Mouse (Mus musculus) ES-Bruce4 (cell line): ENCODE results near the gene Tubb3. TPM values are rescaled to one million over a fixed set of nuclear protein-coding genes. Genes with fewer than 3 reads are reported as not detected.

Source experiments
- H3K27ac ChIP-seq: 2 replicates; pipeline ENCODE4 v1.5.1; 2012; ENCODE audit warnings: low read length, inconsistent platforms; ENCODE audit not compliant: insufficient read depth
- H3K27me3 ChIP-seq: 2 replicates; pipeline ENCODE4 v1.6.1; 2012; ENCODE audit warnings: mild to moderate bottlenecking, low read length, inconsistent platforms; ENCODE audit not compliant: control insufficient read depth, poor library complexity, insufficient read depth, severe bottlenecking
- H3K36me3 ChIP-seq: 2 replicates; pipeline ENCODE4 v1.6.1; 2012; ENCODE audit warnings: inconsistent platforms, mild to moderate bottlenecking, low read length, moderate library complexity; ENCODE audit not compliant: control insufficient read depth, poor library complexity, insufficient read depth, severe bottlenecking
- H3K4me1 ChIP-seq: one replicate; pipeline ENCODE4 v1.8.1; 2011; ENCODE audit warnings: low read length; ENCODE audit not compliant: control insufficient read depth, insufficient read depth
- H3K4me3 ChIP-seq: 2 replicates; pipeline ENCODE4 v1.5.1; 2011; ENCODE audit warnings: low read depth, mild to moderate bottlenecking, low read length
- H3K9ac ChIP-seq: 2 replicates; pipeline ENCODE4 v1.6.1; 2012; ENCODE audit warnings: low read depth, mild to moderate bottlenecking, inconsistent platforms; ENCODE audit not compliant: poor library complexity, severe bottlenecking
- H3K9me3 ChIP-seq: replicated peaks from 2 replicates; pipeline ENCODE4 v1.6.1; 2012; ENCODE audit warnings: mild to moderate bottlenecking, low read length, inconsistent platforms; ENCODE audit not compliant: control insufficient read depth, poor library complexity, insufficient read depth, severe bottlenecking
- CTCF ChIP-seq: IDR thresholded peaks from one replicate; pipeline ENCODE4 v1.8.1; 2011; ENCODE audit warnings: low read depth, low read length
- EP300 ChIP-seq: IDR thresholded peaks from 2 replicates; pipeline ENCODE4 v1.6.1; 2011; ENCODE audit warnings: low read depth, low read length; ENCODE audit not compliant: insufficient read depth
- POLR2A ChIP-seq: IDR thresholded peaks from one replicate; pipeline ENCODE4 v1.8.1; 2011; ENCODE audit warnings: low read length; ENCODE audit not compliant: insufficient read depth
- polyA plus RNA-seq: library from polyadenylated mRNA; stranded (reverse); fragments of >200 nt; gene quantifications from 2 replicates; pipeline ENCODE4 v1.2.4, GENCODE M21; 2011; ENCODE audit warnings: low read depth; ENCODE audit not compliant: missing spikeins, insufficient read depth, insufficient read length

Gene Tubb3
- polyA plus RNA-seq, 1 experiment: 20.1 TPM

DNA sequence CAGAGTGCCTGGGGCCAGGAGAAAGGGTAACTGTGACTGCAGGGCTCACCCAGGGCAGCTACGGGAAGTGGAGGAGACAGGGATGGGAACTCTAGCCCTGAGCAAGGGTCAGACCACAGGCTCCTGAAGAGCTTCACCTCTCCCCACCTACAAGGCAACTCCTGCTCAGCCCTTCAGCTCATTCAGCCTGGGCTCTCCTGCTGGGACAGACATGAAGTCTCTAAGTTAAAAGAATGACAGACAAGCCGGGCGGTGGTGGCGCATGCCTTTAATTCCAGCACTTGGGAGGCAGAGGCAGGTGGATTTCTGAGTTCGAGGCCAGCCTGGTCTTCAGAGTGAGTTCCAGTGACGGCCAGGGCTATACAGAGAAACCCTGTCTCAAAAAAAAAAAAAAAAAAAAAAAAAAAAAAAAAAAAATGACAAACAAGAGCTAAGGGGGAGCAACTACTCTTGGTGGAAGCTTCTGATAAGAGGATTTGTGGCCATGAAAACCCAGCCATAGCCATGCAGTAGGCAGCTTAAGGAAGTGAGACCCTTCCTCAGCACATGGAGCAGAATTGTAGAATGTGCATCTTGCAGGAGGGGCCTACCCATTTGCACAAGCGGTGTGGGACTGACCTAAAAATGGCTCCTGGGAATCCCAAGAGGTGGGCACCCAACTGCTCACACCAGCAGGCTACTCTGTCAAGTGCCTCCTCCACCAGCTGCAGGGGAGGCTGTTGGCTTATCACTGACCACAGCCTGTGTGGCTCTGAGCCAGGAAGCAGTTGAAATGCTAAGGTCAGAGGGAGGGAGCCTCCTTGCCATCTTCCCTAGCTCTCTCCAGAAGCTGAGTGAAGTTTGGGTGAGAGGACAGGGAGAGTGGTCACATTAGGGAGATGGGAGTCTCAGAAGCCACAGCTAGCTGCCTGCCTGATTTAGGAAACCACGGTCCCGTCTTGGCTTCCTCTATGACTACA is 2.4 kb upstream of the Tubb3 start:
- H3K27ac ChIP-seq: no peak overlapping the region
- no peaks in the 10 kb centered on the region for H3K27me3 ChIP-seq

DNA sequence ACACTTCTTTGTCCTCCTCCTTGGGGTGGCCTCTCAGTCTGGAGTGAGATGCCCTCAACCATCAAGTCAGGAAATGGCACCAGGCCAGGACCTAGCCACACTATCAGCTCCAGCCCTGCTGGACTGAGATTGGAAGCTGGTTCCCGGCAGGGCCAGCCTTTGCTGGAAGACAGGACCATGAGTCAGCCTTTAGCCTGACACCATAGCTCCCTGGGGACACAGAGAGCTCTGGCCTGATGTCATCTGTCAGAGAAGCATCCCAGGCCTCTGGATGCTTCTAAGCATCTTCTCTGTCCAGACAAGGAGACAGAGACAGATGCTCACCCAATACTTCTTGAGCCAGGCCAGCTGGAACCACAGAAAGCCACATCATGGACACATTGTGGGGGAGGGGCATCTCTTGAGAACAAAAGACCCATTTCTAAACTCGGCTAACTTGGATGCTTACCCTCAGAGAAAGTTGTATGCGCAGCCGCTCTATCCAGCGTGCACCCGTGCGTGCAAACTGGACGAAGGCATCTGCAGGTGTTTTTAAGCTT is 1.1 kb upstream of the Tubb3 start:
- H3K9me3 ChIP-seq: no peaks in the 10 kb centered on the region
- H3K4me1 ChIP-seq: peaks cover 8% of the 10 kb centered on the region
- H3K4me3 ChIP-seq: no peak overlapping the region
- no peaks in the 10 kb centered on the region for H3K27me3 ChIP-seq
- no peak overlapping the region for H3K9ac ChIP-seq
- no peaks in the 10 kb centered on the region for H3K36me3 ChIP-seq
- no peak for TF ChIP-seq CTCF
- no peak for TF ChIP-seq EP300
- TF ChIP-seq POLR2A: no peak
- H3K27ac ChIP-seq: no peak overlapping the region

More for the DNA sequence above, 2.4 kb upstream of the Tubb3 start:
- no peaks in the 10 kb centered on the region for H3K36me3 ChIP-seq
- no peaks in the 10 kb centered on the region for H3K9me3 ChIP-seq
- no peak for TF ChIP-seq POLR2A
- TF ChIP-seq CTCF: no peak
- TF ChIP-seq EP300: no peak
- H3K9ac ChIP-seq: no peak overlapping the region
- no peak overlapping the region for H3K4me3 ChIP-seq
- peaks cover 8% of the 10 kb centered on the region for H3K4me1 ChIP-seq

DNA sequence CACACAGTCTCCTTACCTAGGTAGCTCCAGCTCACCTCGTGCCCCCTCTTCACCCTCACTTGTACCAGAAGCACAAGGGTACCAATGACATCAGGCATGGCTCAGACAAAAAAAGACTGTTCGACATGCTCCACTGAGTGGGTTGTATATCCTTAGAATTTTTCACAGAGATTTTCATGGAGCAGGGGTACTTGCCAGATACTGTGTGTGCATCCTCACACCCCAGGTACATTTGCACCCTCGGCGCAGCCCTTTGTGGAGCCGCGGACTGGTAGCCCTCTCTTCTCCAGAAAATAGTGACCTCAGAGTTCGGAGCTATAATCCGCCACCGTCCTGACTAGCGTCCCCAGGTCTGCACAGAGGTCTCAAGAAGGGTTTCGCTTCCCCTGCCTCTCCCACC is 436 bp upstream of the Tubb3 start:
- TF ChIP-seq POLR2A: no peak
- no peak for TF ChIP-seq EP300
- TF ChIP-seq CTCF: no peak
- Histone ChIP-seq H3K9ac (no peak overlapping the region), H3K27me3 (no peaks in the 10 kb centered on the region), H3K27ac (no peak overlapping the region), H3K36me3 (no peaks in the 10 kb centered on the region), H3K9me3 (no peaks in the 10 kb centered on the region), H3K4me1 (peaks cover 8% of the 10 kb centered on the region), H3K4me3 (peak overlapping the region; percentile 67)

DNA sequence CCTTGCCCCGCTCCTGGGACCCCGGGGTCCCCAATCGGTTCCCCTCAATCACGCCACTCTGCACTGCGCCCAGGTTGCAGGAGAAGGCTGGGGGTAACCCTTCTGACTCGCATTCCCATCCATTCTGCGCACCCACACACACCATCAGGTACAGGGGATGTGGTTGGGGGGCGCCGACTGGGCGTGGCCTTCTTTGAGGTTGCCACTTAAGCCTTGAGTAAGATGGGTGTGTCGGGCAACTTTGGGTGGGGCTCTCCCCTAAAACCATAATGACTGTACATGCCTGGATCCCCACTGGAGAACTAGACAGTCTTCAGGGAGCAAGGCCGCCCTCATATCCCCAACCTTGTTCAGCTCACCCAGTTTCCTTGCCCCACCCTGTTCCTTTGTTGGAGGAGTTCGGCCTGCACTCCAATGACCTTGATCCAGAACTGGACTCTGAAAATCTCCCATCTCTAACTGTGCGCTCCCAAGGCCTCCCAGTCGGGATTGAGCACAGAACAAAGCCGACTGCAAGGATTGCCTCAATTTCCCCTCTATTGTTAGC is 630 bp downstream of the Tubb3 start:
- Histone ChIP-seq H3K4me3 (peak overlapping the region; percentile 67), H3K4me1 (peaks cover 9% of the 10 kb centered on the region), H3K27me3 (no peaks in the 10 kb centered on the region), H3K9ac (peak overlapping the region; percentile 30; the same call in 1 of the 2 replicates), H3K36me3 (no peaks in the 10 kb centered on the region), H3K9me3 (no peaks in the 10 kb centered on the region), H3K27ac (peak overlapping the region; percentile 14; the same call in 1 of the 2 replicates)
- TF ChIP-seq POLR2A (no peak), CTCF (no peak), EP300 (no peak)

DNA sequence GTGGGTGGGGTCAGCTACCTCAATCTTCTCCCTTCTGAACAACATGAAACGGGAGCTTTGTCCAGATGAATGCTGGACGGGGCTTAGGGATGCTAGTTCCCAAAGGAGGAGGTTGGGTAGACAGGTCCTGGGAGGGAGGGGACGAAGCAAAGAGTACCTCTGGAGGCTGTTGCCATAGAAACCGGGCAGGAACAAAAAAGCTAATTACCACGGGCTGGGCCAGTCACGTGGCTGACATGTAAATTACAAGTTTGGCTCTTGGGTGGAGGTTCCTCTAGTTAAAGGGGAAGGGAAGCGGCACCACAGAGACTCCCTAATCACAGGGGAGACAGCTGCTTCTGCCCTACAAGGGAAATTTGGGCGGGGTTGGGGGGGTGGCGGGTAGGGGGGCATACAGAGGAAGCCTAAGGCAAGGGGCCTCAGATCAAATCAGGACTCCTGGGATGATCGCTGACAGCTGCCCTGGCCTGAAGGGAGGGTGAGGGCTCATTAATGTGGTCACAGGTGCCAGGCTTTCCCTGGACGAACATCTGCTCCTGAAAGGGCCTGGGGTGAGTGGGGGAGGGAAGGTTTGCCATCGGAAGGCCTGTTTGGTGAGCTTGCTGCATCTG is 1.4 kb downstream of the Tubb3 start:
- no peak overlapping the region for H3K27ac ChIP-seq
- H3K9ac ChIP-seq: no peak overlapping the region
- peaks cover 8% of the 10 kb centered on the region for H3K4me1 ChIP-seq
- peak overlapping the region; percentile 6; the same call in 1 of the 2 replicates for H3K4me3 ChIP-seq
- H3K27me3 ChIP-seq: no peaks in the 10 kb centered on the region
- no peaks in the 10 kb centered on the region for H3K36me3 ChIP-seq
- H3K9me3 ChIP-seq: no peaks in the 10 kb centered on the region
- TF ChIP-seq EP300: 0 out of 2 replicates have a peak, but pooled peaks have one; percentile 58
- no peak for TF ChIP-seq CTCF
